Mouse (Mus musculus): Measurements from ENCODE around the gene Gatm.

DNA sequence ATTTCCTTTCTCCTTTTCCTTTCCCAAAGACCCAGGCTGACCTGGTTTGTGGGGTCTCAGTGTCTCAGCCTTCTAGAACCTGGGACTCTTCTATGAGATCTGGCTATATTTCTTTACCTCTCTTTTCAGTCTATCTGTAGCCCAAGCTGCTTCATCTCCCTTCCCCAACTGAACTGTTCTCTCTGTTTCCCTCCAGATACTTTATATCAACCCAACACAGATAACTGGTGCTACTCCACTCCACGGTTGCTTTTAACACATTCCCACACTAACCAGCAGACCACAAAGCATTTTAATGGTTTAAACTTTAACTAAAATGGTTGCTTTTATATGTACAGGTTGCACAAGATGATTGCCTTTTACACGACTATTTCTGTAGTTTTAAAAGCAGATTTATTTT lies 19.9 kb downstream of the Gatm start:
- TF ChIP-seq CTCF (conservative IDR thresholded peaks at IDR 0.05; ENCODE audit: insufficient read depth, insufficient read length, low read depth, low read length) (no peak), POLR2A (IDR thresholded peaks at IDR 0.05; ENCODE audit: low read depth, low read length) (no peak)

All from kidney, adult 2 months (tissue).